Mouse (Mus musculus) heart, adult 2 months (tissue): ENCODE measurements around the gene Teddm3.

Source experiments
- CTCF ChIP-seq: fragments of 200-600 bp; IDR thresholded peaks from 2 replicates; pipeline ENCODE4 v1.8.1; 2022; ENCODE audit warnings: antibody characterized with exemption, mild to moderate bottlenecking, moderate library complexity
- EP300 ChIP-seq: fragments of 200-500 bp; IDR thresholded peaks from 2 replicates; pipeline ENCODE4 v1.6.1; 2011; ENCODE audit warnings: low read depth, low read length, control low read depth; ENCODE audit not compliant: insufficient read depth
- POLR2A ChIP-seq: fragments of 200-500 bp; IDR thresholded peaks from 2 replicates; pipeline ENCODE4 v1.6.1; 2011; ENCODE audit warnings: mild to moderate bottlenecking, low read depth, low read length, control low read depth; ENCODE audit not compliant: insufficient read depth

DNA sequence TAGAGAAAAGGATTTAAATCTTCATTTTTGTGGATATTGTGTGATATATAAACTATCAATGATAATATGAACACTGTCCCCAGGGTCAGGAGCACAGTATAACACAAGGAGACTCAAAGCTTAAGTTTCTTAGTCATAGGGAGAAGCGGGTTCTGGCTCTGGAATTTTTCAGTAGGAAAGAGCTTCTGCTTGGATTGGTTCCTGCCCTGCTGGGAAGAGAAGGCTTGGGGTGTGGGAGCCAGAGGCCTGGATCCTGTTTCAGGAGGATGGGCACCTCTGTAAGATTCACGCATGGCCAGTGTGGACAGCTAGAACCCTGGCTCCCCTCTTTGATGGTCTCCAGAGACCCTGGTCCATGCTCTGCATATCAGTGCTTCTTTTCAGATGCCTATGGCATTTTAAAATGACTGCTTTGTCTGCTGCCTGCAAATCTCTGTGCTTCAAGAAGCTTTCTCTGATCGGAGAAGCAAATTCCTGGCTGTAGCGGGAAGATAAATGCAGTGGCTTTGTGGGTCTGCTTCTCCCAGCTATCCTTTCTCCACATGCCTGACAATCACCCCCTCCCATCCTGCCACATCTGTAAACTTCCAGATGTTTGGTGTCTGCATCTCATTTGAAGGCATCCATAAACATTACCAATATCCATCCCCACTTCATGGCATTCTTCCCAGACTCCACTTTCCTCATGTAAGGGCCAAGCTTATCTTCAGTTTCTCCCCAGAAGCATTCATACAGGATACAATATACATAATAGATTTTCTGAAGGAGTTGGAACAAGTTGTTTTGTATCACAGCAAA is 2.0 kb downstream of the Teddm3 start:
- TF ChIP-seq POLR2A (no peak), CTCF (no peak), EP300 (no peak)
